Mouse (Mus musculus): ENCODE results near the gene Krtap4-9. TPM values are rescaled to one million over a fixed set of nuclear protein-coding genes. Genes with fewer than 3 reads are reported as not detected.
"Not testable (repeated sequence)": the region's sequence is repeated elsewhere in the genome, so short reads cannot be mapped to it uniquely, and the experiment has no call there.

Gene Krtap4-9
- polyA plus RNA-seq, 1 experiment from 2014 or later, result not detected

GRCm38 (mm10) chr11:99804346-99804745, 19.3 kb downstream of the Krtap4-9 start, which contains the start of gene Gm11554:
TSS of gene Gm11554 (minus strand) at chr11:99804446.
- not testable (repeated sequence) for H3K4me2 ChIP-seq (ENCODE audit: low read depth); H3K27ac ChIP-seq (ENCODE audit: low read depth, low read length); H3K27me3 ChIP-seq (ENCODE audit: control insufficient read depth, insufficient read depth, low read length); DNase-seq (ENCODE audit: low spot score); H3K36me3 ChIP-seq (ENCODE audit: control insufficient read depth, insufficient read depth, low read length); H3K9ac ChIP-seq (ENCODE audit: low read length); H3K9me3 ChIP-seq (ENCODE audit: control insufficient read depth, low read length); ATAC-seq (ENCODE audit: insufficient read depth, low FRiP score, low TSS enrichment); H3K4me1 ChIP-seq (ENCODE audit: control insufficient read depth, insufficient read depth, low read length); H3K4me3 ChIP-seq (ENCODE audit: low read depth, low read length)
- no CpG with 5 or more reads among the region's 1 CpGs for WGBS

GRCm38 (mm10) chr11:99809792-99810191, 24.8 kb downstream of the Krtap4-9 start, which contains the start of gene Krtap4-13:
TSS of gene Krtap4-13 (minus strand) at chr11:99809892.
- DNase-seq (ENCODE audit: low spot score); H3K4me2 ChIP-seq (ENCODE audit: low read depth); H3K27me3 ChIP-seq (ENCODE audit: control insufficient read depth, insufficient read depth, low read length); H3K4me1 ChIP-seq (ENCODE audit: control insufficient read depth, insufficient read depth, low read length); H3K27ac ChIP-seq (ENCODE audit: low read depth, low read length); H3K9me3 ChIP-seq (ENCODE audit: control insufficient read depth, low read length); ATAC-seq (ENCODE audit: insufficient read depth, low FRiP score, low TSS enrichment); H3K4me3 ChIP-seq (ENCODE audit: low read depth, low read length); H3K9ac ChIP-seq (ENCODE audit: low read length); H3K36me3 ChIP-seq (ENCODE audit: control insufficient read depth, insufficient read depth, low read length): not testable (repeated sequence)

GRCm38 (mm10) chr11:99815566-99815965, 30.6 kb downstream of the Krtap4-9 start, which contains the start of gene Gm11564:
TSS of gene Gm11564 (minus strand) at chr11:99815666.
- H3K9ac ChIP-seq (ENCODE audit: low read length); DNase-seq (ENCODE audit: low spot score); H3K27ac ChIP-seq (ENCODE audit: low read depth, low read length); ATAC-seq (ENCODE audit: insufficient read depth, low FRiP score, low TSS enrichment); H3K4me2 ChIP-seq (ENCODE audit: low read depth); H3K9me3 ChIP-seq (ENCODE audit: control insufficient read depth, low read length); H3K4me1 ChIP-seq (ENCODE audit: control insufficient read depth, insufficient read depth, low read length); H3K27me3 ChIP-seq (ENCODE audit: control insufficient read depth, insufficient read depth, low read length); H3K4me3 ChIP-seq (ENCODE audit: low read depth, low read length); H3K36me3 ChIP-seq (ENCODE audit: control insufficient read depth, insufficient read depth, low read length): not testable (repeated sequence)
- 94% methylated on average over 2 of the region's 2 CpGs for WGBS

Other genes starting within 250 kb of the Krtap4-9 start
- not detected in 2 replicates for gene Krt40, start 242.0 kb upstream of the Krtap4-9 start, polyA plus RNA-seq (2014; fragmentation: Nextera tagmentation; extraction: Ambion mirVana)
- not detected in 2 replicates for gene Krtap3-3, start 234.3 kb upstream of the Krtap4-9 start, polyA plus RNA-seq (2014; fragmentation: Nextera tagmentation; extraction: Ambion mirVana)
- not detected in 2 replicates for gene Krtap3-2, start 228.3 kb upstream of the Krtap4-9 start, polyA plus RNA-seq (2014; fragmentation: Nextera tagmentation; extraction: Ambion mirVana)
- gene Gm11939, start 225.7 kb upstream of the Krtap4-9 start, polyA plus RNA-seq (2014; fragmentation: Nextera tagmentation; extraction: Ambion mirVana), result not detected in 2 replicates
- gene Krtap3-1, start 218.6 kb upstream of the Krtap4-9 start, polyA plus RNA-seq (2014; fragmentation: Nextera tagmentation; extraction: Ambion mirVana), result not detected in 2 replicates
- gene Krtap1-5, start 204.2 kb upstream of the Krtap4-9 start, polyA plus RNA-seq (2014; fragmentation: Nextera tagmentation; extraction: Ambion mirVana), result not detected in 2 replicates
- gene Krtap1-4, start 201.5 kb upstream of the Krtap4-9 start, polyA plus RNA-seq (2014; fragmentation: Nextera tagmentation; extraction: Ambion mirVana), result not detected in 2 replicates
- not detected in 2 replicates for gene Krtap1-3, start 193.9 kb upstream of the Krtap4-9 start, polyA plus RNA-seq (2014; fragmentation: Nextera tagmentation; extraction: Ambion mirVana)
- gene Krtap9-3, start 187.1 kb upstream of the Krtap4-9 start, polyA plus RNA-seq (2014; fragmentation: Nextera tagmentation; extraction: Ambion mirVana), result not detected in 2 replicates
- gene Gm11938, start 181.9 kb upstream of the Krtap4-9 start, polyA plus RNA-seq (2014; fragmentation: Nextera tagmentation; extraction: Ambion mirVana), result not detected in 2 replicates
- not detected in 2 replicates for gene Gm11937, start 175.0 kb upstream of the Krtap4-9 start, polyA plus RNA-seq (2014; fragmentation: Nextera tagmentation; extraction: Ambion mirVana)
- gene Krtap2-4, start 170.4 kb upstream of the Krtap4-9 start, polyA plus RNA-seq (2014; fragmentation: Nextera tagmentation; extraction: Ambion mirVana), result not detected in 2 replicates
- gene Gm11562, start 164.8 kb upstream of the Krtap4-9 start, polyA plus RNA-seq (2014; fragmentation: Nextera tagmentation; extraction: Ambion mirVana), result not detected in 2 replicates
- not detected in 2 replicates for gene Krtap4-1, start 157.0 kb upstream of the Krtap4-9 start, polyA plus RNA-seq (2014; fragmentation: Nextera tagmentation; extraction: Ambion mirVana)
- gene Krtap4-2, start 150.1 kb upstream of the Krtap4-9 start, polyA plus RNA-seq (2014; fragmentation: Nextera tagmentation; extraction: Ambion mirVana), result not detected in 2 replicates
- gene Krtap4-7, start 141.1 kb upstream of the Krtap4-9 start, polyA plus RNA-seq (2014; fragmentation: Nextera tagmentation; extraction: Ambion mirVana), result not detected in 2 replicates
- not detected in 2 replicates for gene Gm11555, start 135.0 kb upstream of the Krtap4-9 start, polyA plus RNA-seq (2014; fragmentation: Nextera tagmentation; extraction: Ambion mirVana)
- gene Gm11563, start 126.2 kb upstream of the Krtap4-9 start, polyA plus RNA-seq (2014; fragmentation: Nextera tagmentation; extraction: Ambion mirVana), result not detected in 2 replicates
- gene Krtap4-6, start 119.2 kb upstream of the Krtap4-9 start, polyA plus RNA-seq (2014; fragmentation: Nextera tagmentation; extraction: Ambion mirVana), result not detected in 2 replicates
- gene Gm14190, start 94.5 kb upstream of the Krtap4-9 start, polyA plus RNA-seq (2014; fragmentation: Nextera tagmentation; extraction: Ambion mirVana), result not detected in 2 replicates
- not detected in 2 replicates for gene Gm14180, start 50.9 kb upstream of the Krtap4-9 start, polyA plus RNA-seq (2014; fragmentation: Nextera tagmentation; extraction: Ambion mirVana)
- gene Gm11595, start 12.3 kb upstream of the Krtap4-9 start, polyA plus RNA-seq (2014; fragmentation: Nextera tagmentation; extraction: Ambion mirVana), result not detected in 2 replicates
- not detected in 2 replicates for gene Krtap4-8, start 4.5 kb upstream of the Krtap4-9 start, polyA plus RNA-seq (2014; fragmentation: Nextera tagmentation; extraction: Ambion mirVana)
- not detected in 2 replicates for gene Gm11596, start 8.3 kb downstream of the Krtap4-9 start, polyA plus RNA-seq (2014; fragmentation: Nextera tagmentation; extraction: Ambion mirVana)
- gene Gm11569, start 13.7 kb downstream of the Krtap4-9 start, polyA plus RNA-seq (2014; fragmentation: Nextera tagmentation; extraction: Ambion mirVana), result not detected in 2 replicates
- gene Gm11554, start 19.2 kb downstream of the Krtap4-9 start, polyA plus RNA-seq (2014; fragmentation: Nextera tagmentation; extraction: Ambion mirVana), result not detected in 2 replicates
- gene Krtap4-13, start 24.7 kb downstream of the Krtap4-9 start, polyA plus RNA-seq (2014; fragmentation: Nextera tagmentation; extraction: Ambion mirVana), result not detected in 2 replicates
- gene Gm11564, start 30.5 kb downstream of the Krtap4-9 start, polyA plus RNA-seq (2014; fragmentation: Nextera tagmentation; extraction: Ambion mirVana), result not detected in 2 replicates
- not detected in 2 replicates for gene 2300003K06Rik, start 52.9 kb downstream of the Krtap4-9 start, polyA plus RNA-seq (2014; fragmentation: Nextera tagmentation; extraction: Ambion mirVana)
- not detected in 2 replicates for gene Krtap4-16, start 66.4 kb downstream of the Krtap4-9 start, polyA plus RNA-seq (2014; fragmentation: Nextera tagmentation; extraction: Ambion mirVana)
- not detected in 2 replicates for gene Gm11568, start 72.7 kb downstream of the Krtap4-9 start, polyA plus RNA-seq (2014; fragmentation: Nextera tagmentation; extraction: Ambion mirVana)
- gene Gm11559, start 79.3 kb downstream of the Krtap4-9 start, polyA plus RNA-seq (2014; fragmentation: Nextera tagmentation; extraction: Ambion mirVana), result not detected in 2 replicates
- not detected in 2 replicates for gene Krtap9-1, start 88.2 kb downstream of the Krtap4-9 start, polyA plus RNA-seq (2014; fragmentation: Nextera tagmentation; extraction: Ambion mirVana)
- gene Gm11567, start 94.0 kb downstream of the Krtap4-9 start, polyA plus RNA-seq (2014; fragmentation: Nextera tagmentation; extraction: Ambion mirVana), result 0.23 TPM in 1 of 2 replicates, not detected in the other
- not detected in 2 replicates for gene Krtap31-1, start 122.7 kb downstream of the Krtap4-9 start, polyA plus RNA-seq (2014; fragmentation: Nextera tagmentation; extraction: Ambion mirVana)
- not detected in 2 replicates for gene Gm11565, start 129.6 kb downstream of the Krtap4-9 start, polyA plus RNA-seq (2014; fragmentation: Nextera tagmentation; extraction: Ambion mirVana)
- gene Krtap31-2, start 151.1 kb downstream of the Krtap4-9 start, polyA plus RNA-seq (2014; fragmentation: Nextera tagmentation; extraction: Ambion mirVana), result not detected in 2 replicates
- not detected in 2 replicates for gene Krtap9-5, start 163.3 kb downstream of the Krtap4-9 start, polyA plus RNA-seq (2014; fragmentation: Nextera tagmentation; extraction: Ambion mirVana)
- gene Krtap29-1, start 193.9 kb downstream of the Krtap4-9 start, polyA plus RNA-seq (2014; fragmentation: Nextera tagmentation; extraction: Ambion mirVana), result not detected in 2 replicates
- 0.20 TPM in 1 of 2 replicates, not detected in the other for gene Krtap16-1, start 201.4 kb downstream of the Krtap4-9 start, polyA plus RNA-seq (2014; fragmentation: Nextera tagmentation; extraction: Ambion mirVana)
- gene Krtap17-1, start 208.8 kb downstream of the Krtap4-9 start, polyA plus RNA-seq (2014; fragmentation: Nextera tagmentation; extraction: Ambion mirVana), result not detected in 2 replicates
- not detected in 2 replicates for gene Krt33a, start 231.0 kb downstream of the Krtap4-9 start, polyA plus RNA-seq (2014; fragmentation: Nextera tagmentation; extraction: Ambion mirVana)
- gene Krt33b, start 244.7 kb downstream of the Krtap4-9 start, polyA plus RNA-seq (2014; fragmentation: Nextera tagmentation; extraction: Ambion mirVana), result not detected in 2 replicates

Data from neural tube, embryonic 11.5 days (tissue).